Mouse (Mus musculus): Measurements from ENCODE around the gene Cep95.

GRCm38 (mm10) chr11:106778589-106779387 is 10.3 kb upstream of the Cep95 start:
- TF ChIP-seq POLR2A (IDR thresholded peaks at IDR 0.05; ENCODE audit: borderline replicate concordance, extremely low read depth, low read depth, low read length): no peak
- TF ChIP-seq CTCF (IDR thresholded peaks at IDR 0.05; ENCODE audit: insufficient read depth, low read length): no peak

Measured in lung, adult 2 months (tissue).